Mouse (Mus musculus) lung, postnatal 0 days (tissue): Measurements from ENCODE around the gene Kansl1.

ENCODE experiments used
- CTCF ChIP-seq: IDR thresholded peaks from 2 replicates; pipeline ENCODE4 v1.5.1; 2016; ENCODE audit warnings: antibody characterized with exemption, mild to moderate bottlenecking
- EP300 ChIP-seq: IDR thresholded peaks from 2 replicates; pipeline ENCODE4 v1.6.1; 2016; ENCODE audit warnings: antibody characterized with exemption, mild to moderate bottlenecking, control low read depth

- no peak for TF ChIP-seq EP300
- TF ChIP-seq CTCF, result no peak
These were observed 141.2 kb downstream of the Kansl1 start for GRCm38 (mm10) chr11:104327462-104327861.
